Mouse (Mus musculus) embryonic stem cell, embryonic (primary cell): ENCODE measurements around the gene Apol8.
"Not testable (repeated sequence)": the region's sequence is repeated elsewhere in the genome, so short reads cannot be mapped to it uniquely, and the experiment has no call there.

Experiments used
- CTCF ChIA-PET, 4 experiments: fragments of 300-600 bp in 2 of 4; fragments of 350-600 bp in 2 of 4; sonication (Branson Sonifier 250); formaldehyde crosslinking; loops; one replicate each; lab custom pipeline; 2022; ENCODE audit warnings: inconsistent platforms in 2 of 4; lab: Charles Lee
- POLR2A ChIA-PET, 4 experiments: fragments of 300-600 bp in 2 of 4; fragments of 350-600 bp in 2 of 4; sonication (Branson Sonifier 250); formaldehyde crosslinking; loops; one replicate each; lab custom pipeline; 2022; ENCODE audit warnings: antibody characterized with exemption in 4 of 4, inconsistent platforms in 1 of 4; lab: Charles Lee

Apol8 gene

DNA sequence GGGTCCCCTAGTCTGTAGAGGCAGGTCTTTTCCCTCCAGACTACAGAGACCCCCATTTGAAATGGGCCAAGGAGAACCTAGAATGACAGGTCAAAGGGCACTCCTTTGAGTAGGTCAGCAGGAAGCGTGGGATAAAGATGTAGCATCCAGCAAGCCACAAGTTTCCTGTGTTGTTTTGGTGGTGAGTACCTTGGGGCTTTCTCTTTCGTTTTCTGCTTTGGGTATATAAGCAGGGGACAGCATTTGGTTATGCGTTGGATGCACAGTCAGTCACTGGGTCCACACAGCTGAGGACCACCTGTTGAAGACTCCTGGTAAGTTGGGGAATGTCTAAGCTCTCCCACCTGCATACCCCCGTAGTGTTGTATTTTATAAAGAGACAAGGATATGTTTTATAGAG lies 58.1 kb downstream of the Apol8 start, which contains the start of gene Apol7e:
TSS of gene Apol7e (plus strand) at position 202 of the 400 bp plus-strand sequence.
- POLR2A ChIA-PET, CTCF ChIA-PET: not testable (repeated sequence)
